Mouse (Mus musculus) spleen, postnatal 36 days (tissue): Measurements from ENCODE around the gene Ext2.

Experiments
- DNase-seq, 2 experiments: peaks; one replicate each; pipeline ENCODE4 v3.0.0; 2022; ENCODE audit warnings: low spot score in 2 of 2, mixed read lengths in 1 of 2

Ext2 gene

DNA sequence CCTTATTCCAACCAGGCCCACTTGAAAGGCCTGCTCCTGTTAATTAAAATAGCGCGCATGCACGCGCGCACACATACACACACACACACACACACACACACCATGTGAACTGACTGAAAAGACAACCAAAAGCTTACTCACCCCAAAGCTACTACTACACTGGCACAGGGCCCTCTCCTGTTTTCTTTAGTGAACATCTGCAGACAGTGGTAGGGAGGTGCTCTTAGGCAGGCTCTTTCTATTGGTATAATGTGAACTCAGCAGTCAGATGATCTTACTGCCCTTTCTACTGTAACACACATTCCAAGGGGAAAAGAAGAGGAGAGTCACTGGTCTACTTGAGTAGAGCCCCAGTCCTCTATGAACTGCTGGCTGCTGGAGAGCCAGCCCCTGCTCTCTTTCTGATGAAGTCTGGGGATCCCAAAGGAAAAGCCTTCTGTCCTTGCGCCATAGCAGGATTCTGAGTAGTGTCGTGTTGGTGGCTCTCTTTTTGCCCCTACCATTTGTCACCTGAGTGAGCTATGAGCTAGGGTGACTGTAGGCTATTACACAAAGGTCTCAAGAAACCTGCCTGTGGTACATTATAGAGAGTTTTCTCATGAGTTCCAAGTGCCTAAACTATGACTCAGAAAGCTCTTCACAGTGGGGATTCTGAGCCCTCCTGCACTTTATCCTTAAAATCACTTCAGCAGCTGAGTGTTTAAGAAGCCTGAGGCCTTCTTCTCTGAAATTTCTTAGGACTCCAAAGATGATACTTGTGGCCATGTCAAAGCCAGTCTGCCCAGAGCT, 45.9 kb downstream of the Ext2 start:
- DNase-seq = no peak

DNA sequence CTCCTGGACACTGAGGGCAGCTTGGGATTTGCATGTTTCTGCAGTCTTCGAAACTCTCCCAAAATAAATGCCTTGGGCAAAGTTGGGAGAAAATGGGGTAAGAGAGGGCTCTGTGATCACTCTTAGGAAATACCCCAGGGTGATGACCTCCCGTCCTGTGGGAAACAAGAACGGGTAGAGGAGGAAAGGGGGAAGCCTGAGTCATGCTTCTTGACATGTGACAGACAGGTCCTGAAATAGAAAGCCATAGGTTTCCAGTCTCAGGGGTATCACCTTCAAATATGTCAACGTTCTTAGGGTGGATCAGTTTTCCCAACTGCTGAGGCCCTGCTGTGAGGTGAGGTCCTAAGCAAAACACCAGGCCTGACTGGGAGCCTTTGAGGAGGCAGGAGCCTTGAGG, 46.9 kb downstream of the Ext2 start:
- no peak for DNase-seq

DNA sequence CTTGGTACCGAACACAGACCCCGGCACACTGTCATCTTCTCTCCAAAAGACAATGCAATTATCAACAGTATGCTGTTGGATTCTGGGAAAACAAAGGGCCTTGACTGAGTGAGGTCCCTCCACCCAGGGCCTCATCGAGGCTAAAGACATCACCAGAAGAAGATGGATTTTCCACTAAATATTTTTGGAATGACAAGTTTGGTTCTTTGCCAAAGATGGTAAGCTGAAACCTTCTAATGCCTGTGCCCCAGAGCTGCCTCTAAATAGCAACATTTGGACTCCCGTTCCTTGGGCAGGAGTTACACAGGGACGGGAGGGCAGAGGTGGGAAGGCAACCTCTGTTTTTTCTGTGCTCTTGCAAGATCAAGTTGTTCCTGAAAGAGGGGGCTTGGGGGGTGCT, 47.4 kb downstream of the Ext2 start:
- no peak for DNase-seq

DNA sequence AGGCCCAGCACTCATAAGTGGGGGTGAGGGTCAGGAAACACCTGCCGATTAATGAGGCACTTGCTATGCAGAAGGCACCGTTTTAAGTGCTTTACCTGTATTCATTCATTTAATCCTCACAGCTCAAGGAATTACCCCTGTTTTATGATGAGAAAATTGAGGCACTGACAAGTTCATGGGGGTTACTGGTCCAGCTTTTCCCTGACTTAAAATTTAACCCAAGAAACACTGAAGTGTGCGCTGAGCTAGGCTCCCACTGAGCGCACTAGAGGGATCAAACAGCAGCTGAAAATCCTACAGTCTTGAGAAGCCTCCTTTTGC, 49.6 kb downstream of the Ext2 start:
- DNase-seq = no peak

DNA sequence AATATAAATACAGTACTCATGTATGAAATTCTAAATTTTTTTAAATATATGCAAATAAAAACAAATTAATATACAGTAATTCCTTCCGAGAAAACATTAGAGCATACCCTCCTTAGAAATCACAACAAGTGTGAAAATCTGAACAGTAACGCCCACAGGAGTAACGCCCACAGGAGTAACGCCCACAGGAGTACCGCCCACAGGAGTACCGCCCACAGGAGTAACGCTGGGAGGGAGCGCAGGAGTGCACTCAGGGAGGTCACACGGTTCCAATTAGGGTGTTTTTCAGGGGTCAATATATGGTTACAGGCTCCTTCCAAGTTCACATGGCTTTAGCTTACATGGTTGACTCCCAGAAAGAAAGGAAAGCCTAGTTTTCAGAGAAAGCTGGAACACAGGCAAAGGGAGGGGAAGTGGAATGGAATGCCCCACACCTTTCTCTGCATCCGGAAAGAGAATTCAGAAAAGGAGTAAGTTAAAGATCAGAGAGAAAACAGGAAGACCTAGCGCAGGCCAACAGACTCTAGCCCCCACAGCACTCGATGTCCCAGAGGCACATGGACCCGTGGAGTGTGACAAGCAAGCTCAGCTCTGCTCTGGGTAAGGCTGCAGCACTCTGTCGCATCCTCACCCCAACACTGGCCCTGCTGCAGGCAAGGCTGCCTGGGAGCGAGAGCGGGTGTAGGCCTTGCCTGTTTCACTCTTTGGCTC, 50.2 kb downstream of the Ext2 start:
- no peak for DNase-seq

DNA sequence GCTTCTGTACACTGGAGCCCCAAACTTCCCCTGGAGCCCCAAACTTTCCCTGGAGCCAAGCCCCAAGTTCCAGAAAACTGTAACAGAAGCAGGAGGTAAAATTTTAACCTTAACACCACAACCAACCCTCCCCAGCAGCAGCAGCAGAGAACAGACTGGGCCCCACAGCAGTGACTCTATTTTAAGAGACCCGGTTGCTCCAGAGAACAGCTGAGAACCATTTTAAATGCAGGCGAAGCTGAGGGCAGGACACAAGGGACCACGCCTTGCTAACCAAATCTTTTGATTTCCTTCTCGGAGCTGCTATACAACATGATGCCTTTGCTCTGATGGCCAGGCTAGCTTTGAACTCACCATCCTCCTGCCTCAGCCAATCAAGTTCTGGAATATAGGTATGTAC, 51.5 kb downstream of the Ext2 start:
- no peak for DNase-seq

DNA sequence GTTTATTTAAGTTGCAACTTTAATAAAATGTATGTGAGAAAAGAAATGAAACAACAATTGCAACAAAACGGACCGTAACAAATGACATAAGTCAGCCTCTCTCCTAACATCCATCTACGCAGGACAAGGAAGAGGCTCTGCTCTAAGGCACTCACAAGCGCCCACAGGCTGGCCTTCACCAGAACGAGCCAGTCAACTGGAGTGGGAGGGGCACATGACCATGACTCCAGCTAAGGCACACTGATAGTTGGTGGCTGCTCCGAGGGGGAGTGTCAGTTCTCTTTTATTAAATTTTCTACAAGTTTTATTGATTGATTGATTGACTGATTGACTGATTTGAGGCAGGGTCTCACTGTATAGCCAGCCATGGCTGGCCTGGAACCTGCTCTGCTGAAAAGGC, 52.5 kb downstream of the Ext2 start:
- no peak for DNase-seq

DNA sequence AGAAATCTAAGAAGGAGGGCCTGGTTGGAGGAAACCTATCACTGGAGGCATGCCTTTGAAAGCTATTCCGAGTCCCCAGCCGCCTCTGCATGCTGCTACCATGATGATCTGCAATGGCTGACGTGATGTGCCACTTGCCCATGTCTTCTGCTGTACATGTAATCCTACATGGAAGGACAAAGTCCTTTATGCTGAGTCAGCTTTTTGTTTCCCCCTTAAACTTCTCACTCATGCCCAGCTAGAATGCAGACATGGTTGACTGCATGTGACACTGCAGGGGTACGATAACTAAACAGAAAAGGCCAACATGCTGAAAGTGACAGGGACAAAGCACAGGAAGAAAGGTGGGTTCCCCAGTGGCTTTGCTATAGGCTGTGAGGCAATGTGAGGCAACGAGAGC, 56.6 kb downstream of the Ext2 start:
- DNase-seq = no peak

DNA sequence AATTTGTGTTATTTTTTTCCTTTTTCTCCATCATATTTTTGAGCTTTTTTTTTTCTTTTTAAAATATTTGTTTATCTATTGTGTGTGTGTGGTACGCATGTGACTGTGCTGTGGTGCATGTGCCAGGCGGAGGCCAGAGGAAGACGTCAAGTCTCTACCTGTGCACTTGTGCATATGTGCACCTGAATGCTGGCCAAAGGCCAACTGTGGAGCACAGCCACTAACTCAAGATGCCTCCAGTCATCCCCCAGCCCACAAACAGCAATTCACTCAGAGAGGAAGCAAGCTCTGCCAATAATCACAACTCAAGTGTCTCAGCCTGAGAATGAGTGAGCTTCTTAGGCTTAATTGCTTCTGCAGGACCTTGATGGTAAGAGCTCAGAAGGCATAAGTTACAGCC, 58.2 kb downstream of the Ext2 start:
- no peak for DNase-seq

DNA sequence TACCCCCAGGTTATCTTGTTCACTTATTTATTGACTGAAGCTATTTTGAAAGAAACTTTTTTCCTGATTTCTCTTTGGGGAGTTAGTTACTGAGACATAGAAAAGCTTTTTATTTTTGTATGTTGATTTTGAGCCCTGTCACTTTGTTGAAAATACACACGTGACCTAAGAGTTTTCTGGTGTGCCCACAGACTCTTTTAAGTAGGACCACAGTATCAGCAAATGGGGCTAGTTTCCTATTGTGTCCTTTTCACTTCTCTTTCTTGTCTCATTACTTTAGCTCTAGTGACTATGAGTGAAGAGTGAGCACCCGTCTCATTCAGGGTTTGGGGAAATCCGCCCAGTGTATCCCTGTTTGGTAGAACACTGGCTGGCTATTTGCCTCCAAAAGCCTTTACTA, 62.0 kb downstream of the Ext2 start:
- DNase-seq = no peak

DNA sequence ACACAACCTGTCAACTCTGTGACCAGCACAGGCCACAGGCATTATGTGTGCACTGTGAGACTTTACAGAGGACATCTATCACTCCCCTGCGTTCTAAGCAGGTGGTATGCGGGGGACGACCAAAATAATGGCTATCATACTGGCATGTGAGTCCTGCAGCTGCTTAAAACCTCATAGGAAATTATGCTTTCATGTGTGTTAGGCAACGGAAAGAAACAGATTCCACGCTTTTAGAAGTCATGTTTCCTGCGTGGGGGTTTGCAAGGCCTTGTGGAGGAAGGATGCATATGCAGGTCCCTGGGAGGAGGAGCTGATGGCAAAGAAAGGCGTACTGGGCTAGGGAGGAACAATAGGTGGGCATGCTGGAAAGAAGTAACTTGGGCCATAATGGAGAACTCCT, 63.2 kb downstream of the Ext2 start:
- no peak for DNase-seq

DNA sequence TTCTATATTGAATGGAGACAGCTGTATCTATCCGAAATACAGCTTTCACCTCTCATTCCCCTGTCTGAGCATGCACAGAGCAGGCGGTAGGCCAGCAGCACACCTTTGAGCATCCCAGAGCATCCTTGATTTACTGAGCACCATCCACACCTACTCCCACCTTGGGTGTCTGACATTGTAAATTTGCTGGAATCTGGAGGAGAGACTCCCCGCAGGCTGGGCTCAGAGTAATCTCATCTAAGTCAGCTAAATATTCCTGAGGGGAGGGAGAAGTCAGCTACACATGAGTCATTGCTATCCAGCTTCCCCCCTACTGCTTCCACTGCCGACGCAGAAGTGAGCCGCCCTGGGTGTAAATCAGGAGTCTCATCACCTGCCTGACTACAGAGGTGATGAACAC, 64.1 kb downstream of the Ext2 start:
- DNase-seq = no peak

DNA sequence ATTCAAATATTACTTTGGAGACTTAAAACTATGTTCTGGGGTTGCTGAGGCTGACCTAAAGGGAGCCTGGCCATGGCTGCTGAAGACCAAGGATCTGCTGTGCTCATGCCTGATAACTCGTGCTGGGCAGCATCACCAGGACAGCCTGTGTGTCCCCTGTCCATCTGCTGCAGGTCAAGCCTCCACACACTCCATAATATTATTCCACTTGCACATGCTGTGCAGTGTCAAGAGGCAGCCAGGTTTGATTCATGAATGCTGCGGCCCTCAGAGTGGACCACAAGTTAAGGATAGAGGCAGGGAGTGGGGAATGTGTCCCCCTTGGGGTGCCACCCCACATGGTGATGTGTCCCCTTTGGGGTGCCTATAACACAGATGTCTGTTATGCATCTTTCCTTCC, 68.0 kb downstream of the Ext2 start:
- no peak for DNase-seq

DNA sequence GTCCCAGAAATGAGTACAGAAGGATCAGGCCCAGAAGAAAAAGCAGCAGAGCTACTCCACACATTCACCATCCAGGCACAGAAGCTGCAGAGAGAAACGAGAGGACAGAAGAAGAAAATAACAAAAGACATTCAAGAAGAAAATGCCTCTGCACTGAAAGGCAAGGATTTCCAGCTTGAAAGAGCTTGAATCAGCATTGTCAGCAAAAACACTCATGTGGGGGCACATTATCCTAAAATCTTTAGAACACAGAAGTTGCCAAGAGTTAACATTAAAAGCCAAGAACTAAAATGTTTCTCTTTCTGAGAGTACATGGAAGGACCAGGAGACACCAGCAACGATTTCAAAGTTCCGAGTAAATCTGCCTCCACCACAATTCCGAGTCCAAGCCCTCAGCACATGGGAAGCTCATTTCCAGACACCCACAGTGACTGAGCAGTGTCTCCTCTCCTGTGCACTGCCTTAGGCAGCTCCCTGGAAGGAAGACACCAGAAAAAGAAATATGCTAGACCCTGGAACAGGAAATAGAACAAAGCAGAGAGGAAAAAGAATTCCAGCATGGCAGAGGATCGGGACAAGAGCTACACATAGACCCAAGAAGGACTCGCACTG, 69.1 kb downstream of the Ext2 start:
- no peak for DNase-seq

DNA sequence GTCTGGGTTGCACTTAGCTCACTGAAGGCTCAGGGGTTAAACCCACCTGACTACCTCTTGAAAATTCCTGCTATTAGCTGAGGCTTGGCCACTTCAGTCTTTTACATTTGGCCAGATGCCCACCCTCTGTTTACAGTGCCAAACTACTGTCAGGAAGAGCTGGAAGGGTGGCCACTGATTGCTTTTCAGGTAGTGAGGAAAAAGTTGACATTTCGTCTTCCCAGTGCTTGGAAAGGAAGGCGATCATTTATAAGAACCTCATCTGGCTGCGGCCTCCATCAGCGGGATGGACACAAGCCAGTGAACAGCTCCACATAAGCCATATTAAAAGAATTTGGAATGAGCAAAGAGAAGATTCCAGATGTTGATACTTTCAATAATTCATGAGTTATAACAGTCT, 72.7 kb downstream of the Ext2 start:
- DNase-seq = no peak

DNA sequence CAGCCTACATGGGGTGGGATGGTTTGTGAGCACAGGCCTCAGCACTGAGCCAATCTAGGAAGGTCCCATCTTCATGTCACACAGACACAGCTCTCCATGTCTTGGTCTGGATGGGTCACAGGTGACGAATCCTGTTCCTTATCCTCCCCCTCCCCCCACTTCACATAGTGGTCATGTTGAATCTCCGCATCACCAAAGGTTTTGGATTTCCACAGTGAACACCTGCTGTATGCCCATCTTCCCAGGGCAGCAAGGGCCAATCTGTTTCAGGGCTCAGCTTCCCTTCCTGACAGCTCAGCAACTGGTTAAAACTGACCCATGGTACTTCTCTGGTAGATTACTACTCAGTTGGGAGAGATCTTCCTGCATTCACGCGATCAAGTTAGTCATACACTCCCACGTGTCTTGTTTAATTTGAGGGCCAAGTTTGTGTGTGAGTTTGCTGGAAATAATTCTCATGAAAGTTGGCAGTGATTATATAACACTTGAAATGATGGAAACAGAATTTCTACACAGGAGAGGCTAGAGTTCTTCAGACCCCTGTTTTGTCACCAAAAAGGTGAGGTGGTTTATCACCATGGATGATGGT, 74.7 kb downstream of the Ext2 start:
- DNase-seq = no peak

DNA sequence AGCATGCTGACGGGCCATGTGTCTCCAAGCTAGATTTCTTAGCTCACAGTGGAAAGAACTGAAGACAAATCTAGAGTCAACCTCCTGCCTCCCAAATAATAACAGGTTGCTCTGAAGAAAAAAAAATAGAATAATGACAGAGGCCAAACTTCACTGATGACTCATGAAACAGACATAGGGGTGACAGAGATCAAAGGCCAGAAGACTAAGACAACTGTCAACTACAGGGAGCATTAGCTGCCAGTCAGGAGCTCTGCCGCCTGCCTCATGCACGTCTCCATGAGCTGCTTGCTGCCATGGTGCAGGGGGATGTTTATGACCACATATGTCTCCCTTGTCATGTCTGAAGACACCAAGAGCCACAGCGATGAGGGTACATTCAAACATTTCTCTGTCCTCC, 75.7 kb downstream of the Ext2 start:
- DNase-seq = no peak

DNA sequence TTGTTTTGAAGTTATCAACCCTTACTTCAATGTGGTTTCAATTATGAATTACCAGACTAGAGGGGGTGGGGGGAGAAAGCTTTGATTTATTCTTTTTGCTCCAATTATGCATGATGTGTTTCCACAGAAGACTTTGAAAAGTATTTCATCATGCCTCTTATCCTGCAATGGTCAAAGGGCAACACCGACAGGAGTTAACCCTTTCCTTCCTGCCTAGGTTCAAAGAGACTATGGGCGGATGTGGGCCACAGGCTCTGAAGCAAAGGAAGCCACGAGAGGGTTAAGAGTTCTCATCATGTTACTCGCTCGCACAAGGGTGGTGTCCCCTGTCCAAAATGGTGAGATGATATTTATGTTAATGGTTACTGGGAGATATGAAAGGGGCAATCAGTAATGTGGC, 76.2 kb downstream of the Ext2 start:
- DNase-seq = peak in 1 of 2 experiments; percentile 7

DNA sequence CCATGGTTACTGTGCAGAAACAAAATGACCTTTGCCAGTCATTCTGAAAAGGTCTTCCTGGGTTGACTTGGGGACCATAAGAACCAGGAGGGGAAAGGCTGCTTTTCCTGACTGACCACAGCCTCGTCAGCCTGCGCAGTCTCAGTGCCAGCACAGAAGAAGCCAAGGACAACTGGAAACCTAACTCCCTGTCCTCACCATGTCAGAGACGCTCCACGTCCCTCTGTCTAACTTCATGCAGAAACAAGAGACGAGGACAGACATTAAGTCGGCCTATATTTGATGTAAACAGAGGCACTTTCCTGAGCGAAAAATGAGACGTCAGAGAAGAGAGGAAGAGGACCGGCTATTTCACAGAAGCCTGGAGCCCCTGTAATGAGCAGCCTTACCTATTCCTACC, 76.6 kb downstream of the Ext2 start:
- no peak for DNase-seq

DNA sequence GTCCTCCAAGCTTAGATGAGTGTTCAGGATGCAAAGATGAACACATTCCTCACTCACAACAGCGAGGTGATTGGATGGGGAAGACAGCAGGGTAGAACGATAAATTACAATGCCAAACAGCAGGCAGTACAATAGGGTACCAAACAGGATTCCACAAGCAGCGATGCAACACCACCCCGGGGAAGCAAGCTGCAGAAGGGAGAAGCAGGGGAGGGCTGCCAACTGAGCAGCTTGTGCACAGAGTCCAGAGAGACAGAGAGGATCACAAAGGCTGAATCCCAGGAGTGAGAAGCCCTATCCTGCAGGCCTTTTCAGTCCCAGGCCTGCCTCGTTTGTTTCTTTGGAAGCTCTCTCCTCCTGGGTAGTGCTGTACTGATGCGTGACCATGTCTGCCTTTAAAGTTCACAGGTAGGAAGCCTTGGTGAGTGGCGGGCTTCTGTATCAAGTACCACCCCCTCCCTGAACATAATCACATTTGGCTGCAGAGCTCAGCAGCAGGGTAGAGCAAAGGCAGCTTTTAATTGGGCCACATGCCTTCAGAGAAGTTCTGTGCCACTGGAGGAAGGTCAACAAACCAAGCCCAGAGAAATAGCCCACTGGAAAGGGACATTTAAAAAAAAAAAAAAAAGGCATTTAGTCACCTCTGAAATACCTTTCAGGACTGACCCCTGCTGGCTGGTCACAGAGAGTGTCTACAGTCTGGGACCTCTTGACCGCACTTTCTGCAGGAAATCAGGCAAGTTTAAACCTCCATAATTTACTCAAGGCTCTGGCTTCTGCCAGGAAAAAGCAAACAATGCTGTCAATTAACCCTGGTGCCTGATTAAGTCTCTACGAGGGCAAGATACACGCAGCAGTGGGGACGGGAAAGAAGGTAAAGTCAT, 77.8 kb downstream of the Ext2 start:
- DNase-seq = no peak

DNA sequence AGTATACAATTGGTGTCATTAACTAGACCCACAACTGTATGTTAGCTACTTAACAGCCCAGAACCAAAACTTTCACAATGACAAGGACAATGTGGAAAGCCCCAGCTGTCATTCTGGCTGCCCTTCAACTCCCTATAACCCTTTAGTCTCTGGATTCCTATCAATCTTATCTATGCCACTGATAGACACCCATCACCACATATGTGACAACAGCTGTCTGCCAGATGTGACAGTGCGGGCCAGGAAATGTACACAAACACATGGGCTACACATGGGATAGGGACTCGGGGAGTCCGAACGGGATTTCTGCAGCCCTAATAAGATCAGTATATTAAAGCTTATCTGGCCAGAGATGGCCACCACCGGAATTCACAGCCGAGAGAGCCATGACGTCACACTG, 80.7 kb downstream of the Ext2 start:
- DNase-seq = no peak

DNA sequence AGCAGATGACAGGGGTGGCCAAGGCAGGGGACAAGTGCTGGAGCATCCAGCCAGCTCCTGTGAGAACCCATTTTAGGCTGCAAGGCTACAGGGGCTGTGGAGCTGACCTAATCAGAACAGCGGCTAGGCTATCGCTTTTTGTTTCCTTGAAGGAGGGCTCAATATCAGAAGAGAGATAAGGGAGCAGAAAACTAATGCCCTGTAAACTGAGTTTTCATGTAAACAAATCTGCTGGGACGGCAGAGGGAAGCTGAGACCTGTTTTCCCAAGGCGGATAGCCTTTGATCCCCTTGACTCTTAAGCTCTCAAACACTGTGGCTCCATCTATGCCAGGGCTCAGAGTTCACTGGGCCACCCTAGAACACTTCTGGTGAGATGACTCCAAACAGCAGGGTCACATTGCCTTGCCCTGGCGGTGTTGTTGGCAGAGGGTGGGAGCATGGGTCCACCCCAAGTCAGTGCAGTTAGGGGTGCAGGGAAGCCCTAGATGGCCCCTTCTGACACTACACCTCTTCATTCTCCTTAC, 83.3 kb downstream of the Ext2 start:
- no peak for DNase-seq
